Mouse (Mus musculus) liver, adult 2 months (tissue): ENCODE measurements around the gene Hsph1. TPM values are rescaled to one million over a fixed set of nuclear protein-coding genes. Genes with fewer than 3 reads are reported as not detected.

Source experiments
- DNase-seq: peaks from one replicate; pipeline ENCODE4 v3.0.0-alpha.2; 2011; ENCODE audit warnings: low read depth, low spot score; ENCODE audit errors: extremely low read depth
- H3K27ac ChIP-seq: fragments of 200-500 bp; replicated peaks from 2 replicates; pipeline ENCODE4 v1.5.1; 2012; ENCODE audit warnings: low read depth, mild to moderate bottlenecking, control low read depth, inconsistent platforms, low read length; ENCODE audit not compliant: insufficient read depth
- H3K27me3 ChIP-seq: fragments of 200-500 bp; 2 replicates; pipeline ENCODE4 v1.6.1; 2012; ENCODE audit warnings: mild to moderate bottlenecking, moderate library complexity, low read length, inconsistent platforms; ENCODE audit not compliant: control insufficient read depth, insufficient read depth
- H3K36me3 ChIP-seq: fragments of 200-500 bp; 2 replicates; pipeline ENCODE4 v1.6.1; 2012; ENCODE audit warnings: low read length, inconsistent platforms; ENCODE audit not compliant: control insufficient read depth, insufficient read depth
- H3K4me1 ChIP-seq: fragments of 200-500 bp; 2 replicates; pipeline ENCODE4 v1.6.1; 2011; ENCODE audit warnings: low read length; ENCODE audit not compliant: control insufficient read depth, insufficient read depth
- H3K4me3 ChIP-seq: fragments of 200-500 bp; 2 replicates; pipeline ENCODE4 v1.5.1; 2011; ENCODE audit warnings: low read depth, mild to moderate bottlenecking, control low read depth, low read length, moderate library complexity; ENCODE audit not compliant: insufficient read depth
- H3K79me2 ChIP-seq: fragments of 200-500 bp; 2 replicates; pipeline ENCODE4 v1.6.1; 2012; ENCODE audit warnings: inconsistent platforms, mild to moderate bottlenecking, low read length, moderate library complexity; ENCODE audit not compliant: control insufficient read depth, insufficient read depth
- H3K9ac ChIP-seq: fragments of 200-500 bp; 2 replicates; pipeline ENCODE4 v1.6.1; 2012; ENCODE audit warnings: low read depth, mild to moderate bottlenecking, control low read depth, inconsistent platforms, low read length
- CTCF ChIP-seq: fragments of 200-500 bp; IDR thresholded peaks from 2 replicates; pipeline ENCODE4 v1.5.1; 2011; ENCODE audit warnings: low read depth, low read length, control low read depth
- POLR2A ChIP-seq: fragments of 200-500 bp; IDR thresholded peaks from 2 replicates; pipeline ENCODE4 v1.6.1; 2011; ENCODE audit warnings: low read length, control low read depth; ENCODE audit not compliant: insufficient read depth; ENCODE audit errors: extremely low read depth
- WGBS: fragments of 180-500 bp; shearing (Covaris S2); methylation state at CpG from one replicate; pipeline ENCODE4 v1.1.7; 2018; 5-methylcytosine and 5-hydroxymethylcytosine counted together
- polyA plus RNA-seq: library from polyadenylated mRNA; depleted of rRNA; stranded (reverse); fragments of >200 nt; gene quantifications from 2 replicates; pipeline ENCODE4 v1.2.3, GENCODE M21; 2012
- total RNA-seq: library from RNA; depleted of rRNA; stranded (reverse); fragments of >200 nt; gene quantifications from 2 replicates; pipeline ENCODE4 v1.2.3, GENCODE M21; 2014

Gene Hsph1
- total and polyA plus RNA-seq, 2 experiments: 9.7 to 17.2 TPM

- H3K27me3 ChIP-seq: no peaks in the 10 kb centered on the region; the same call in 1 of the 2 replicates
These were observed 12.8 kb upstream of the Hsph1 start for GRCm38 (mm10) chr5:149648895-149649406.

GRCm38 (mm10) chr5:149648196-149648595 lies 12.0 kb upstream of the Hsph1 start:
- peaks cover 2% of the 10 kb centered on the region; the same call in 1 of the 2 replicates for H3K4me1 ChIP-seq
- no peak overlapping the region for H3K27ac ChIP-seq
- H3K79me2 ChIP-seq: no peaks in the 10 kb centered on the region
- H3K4me3 ChIP-seq: no peak overlapping the region
- WGBS: 28% methylated on average over 4 of the region's 4 CpGs
- TF ChIP-seq POLR2A: no peak
- TF ChIP-seq CTCF: no peak
- H3K36me3 ChIP-seq: no peaks in the 10 kb centered on the region
- H3K27me3 ChIP-seq: no peaks in the 10 kb centered on the region; the same call in 1 of the 2 replicates
- DNase-seq: no peak
- no peak overlapping the region for H3K9ac ChIP-seq

More at GRCm38 (mm10) chr5:149648895-149649406, 12.8 kb upstream of the Hsph1 start:
- Histone ChIP-seq H3K4me3 (no peak overlapping the region), H3K9ac (no peak overlapping the region), H3K4me1 (peaks cover 2% of the 10 kb centered on the region; the same call in 1 of the 2 replicates), H3K79me2 (no peaks in the 10 kb centered on the region), H3K27ac (no peak overlapping the region), H3K36me3 (no peaks in the 10 kb centered on the region)
- no peak for TF ChIP-seq CTCF
- no peak for TF ChIP-seq POLR2A
- 50% methylated on average over 6 of the region's 6 CpGs for WGBS
- DNase-seq: no peak

DNA sequence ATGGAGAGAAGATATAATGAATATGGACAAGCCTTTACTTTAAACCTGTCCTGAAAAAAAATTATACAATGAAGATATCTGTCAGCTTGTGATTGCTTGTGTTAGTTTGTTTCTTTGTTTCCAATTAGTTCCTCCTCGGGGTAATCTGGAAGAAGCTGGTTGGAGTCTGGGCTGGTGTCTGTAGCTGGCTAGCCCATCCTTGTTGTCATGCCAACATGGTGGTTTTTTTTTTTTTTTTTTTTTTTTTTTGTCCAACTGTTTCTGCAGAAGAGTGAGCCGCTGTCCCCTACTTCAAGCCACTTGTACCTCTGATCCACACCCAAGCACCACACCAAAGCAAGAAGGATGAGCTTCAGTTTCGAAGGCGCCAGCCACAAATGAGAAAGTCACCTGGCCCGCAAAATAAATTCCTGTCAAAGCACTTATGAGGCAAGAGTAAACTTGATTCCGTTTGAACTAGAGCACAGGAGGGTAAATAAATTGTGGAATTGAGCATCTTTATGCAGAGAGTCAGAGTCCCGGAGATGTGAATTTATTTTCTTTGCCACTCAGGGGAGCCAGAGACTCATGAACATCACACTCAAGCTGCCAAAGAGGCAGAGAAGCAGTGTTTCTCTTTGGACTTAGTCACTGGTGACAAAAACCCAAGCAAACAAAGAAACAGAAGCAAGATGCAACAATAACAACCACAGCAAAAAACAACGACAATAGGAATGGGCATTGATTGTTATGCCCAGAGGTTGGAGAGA lies 11.4 kb upstream of the Hsph1 start:
- Histone ChIP-seq H3K4me1 (peaks cover 2% of the 10 kb centered on the region; the same call in 1 of the 2 replicates), H3K9ac (no peak overlapping the region), H3K27me3 (peaks cover 2% of the 10 kb centered on the region; the same call in 1 of the 2 replicates), H3K4me3 (no peak overlapping the region), H3K27ac (no peak overlapping the region), H3K36me3 (no peaks in the 10 kb centered on the region), H3K79me2 (no peaks in the 10 kb centered on the region)
- 70% methylated on average over 8 of the region's 8 CpGs for whole genome bisulfite sequencing
- no peak for TF ChIP-seq CTCF
- no peak for TF ChIP-seq POLR2A
- DNase-seq: no peak

DNA sequence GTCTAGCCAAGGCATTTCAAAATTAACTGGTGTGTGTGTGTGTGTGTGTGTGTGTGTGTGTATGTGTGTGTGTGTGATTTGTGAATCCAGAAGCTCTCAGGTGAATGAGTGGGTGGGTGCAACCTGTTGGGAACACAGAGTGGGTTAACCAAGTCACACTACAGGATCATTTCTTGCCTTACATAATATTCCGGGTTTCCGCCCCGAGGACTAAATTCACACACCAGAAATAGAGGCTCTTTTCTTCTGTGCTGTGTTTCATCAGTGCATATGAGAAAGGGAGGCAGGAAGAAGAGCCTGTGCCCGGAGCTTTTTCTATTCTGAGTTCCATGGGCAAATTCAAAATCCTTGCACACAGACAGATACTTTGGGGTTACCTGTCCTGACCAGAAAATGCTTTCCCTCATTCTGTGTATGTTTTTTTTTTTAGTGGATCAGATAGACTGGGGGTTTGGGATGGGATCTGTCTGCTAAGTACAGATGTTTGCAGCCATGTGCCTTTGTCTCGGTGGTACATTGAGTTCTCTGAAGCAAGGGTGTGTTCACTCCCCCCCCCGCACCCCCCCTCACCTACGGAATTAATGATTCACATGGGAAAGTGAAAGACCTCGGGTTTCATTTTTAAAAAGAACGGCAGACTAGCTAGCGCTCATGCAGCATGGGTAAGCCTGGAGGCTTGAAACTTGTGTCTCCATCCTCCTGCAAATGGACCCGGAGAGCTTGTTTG lies 6.8 kb upstream of the Hsph1 start:
- Histone ChIP-seq H3K36me3 (no peaks in the 10 kb centered on the region), H3K27ac (no peak overlapping the region), H3K27me3 (peaks cover 4% of the 10 kb centered on the region; the same call in 1 of the 2 replicates), H3K4me3 (no peak overlapping the region), H3K79me2 (no peaks in the 10 kb centered on the region), H3K9ac (no peak overlapping the region), H3K4me1 (no peaks in the 10 kb centered on the region)
- 71% methylated on average over 11 of the region's 11 CpGs for WGBS
- DNase-seq: no peak
- no peak for TF ChIP-seq POLR2A
- no peak for TF ChIP-seq CTCF

GRCm38 (mm10) chr5:149642366-149642765 lies 6.2 kb upstream of the Hsph1 start:
- Histone ChIP-seq H3K27ac (no peak overlapping the region), H3K36me3 (no peaks in the 10 kb centered on the region), H3K4me3 (no peak overlapping the region), H3K9ac (no peak overlapping the region), H3K79me2 (no peaks in the 10 kb centered on the region), H3K27me3 (peaks cover 4% of the 10 kb centered on the region; the same call in 1 of the 2 replicates), H3K4me1 (no peaks in the 10 kb centered on the region)
- TF ChIP-seq CTCF: no peak
- no peak for TF ChIP-seq POLR2A
- 63% methylated on average over 6 of the region's 6 CpGs for WGBS
- DNase-seq: no peak
